Mouse (Mus musculus) forebrain, embryonic 13.5 days (tissue): ENCODE results near the gene Il1f5. TPM values are rescaled to one million over a fixed set of nuclear protein-coding genes. Genes with fewer than 3 reads are reported as not detected.

Experiments
- polyA plus RNA-seq: library from polyadenylated mRNA; unstranded; fragments of >200 nt; fragmentation: Nextera tagmentation; extraction: Ambion mirVana; gene quantifications from 2 replicates; pipeline ENCODE4 v1.2.1, GENCODE M21; 2015

Il1f5 gene
- polyA plus RNA-seq, 1 experiment from 2014 or later, result not detected

Other genes with a start within 250 kb of the Il1f5 start
- 1.6 and 1.8 TPM in 2 replicates for gene Hnmt, start 227.6 kb upstream of the Il1f5 start, polyA plus RNA-seq
- gene Tbpl2, start 180.4 kb upstream of the Il1f5 start, polyA plus RNA-seq, result not detected in 2 replicates
- gene Il1f8, start 123.8 kb upstream of the Il1f5 start, polyA plus RNA-seq, result not detected in 2 replicates
- not detected in 2 replicates for gene Il1f9, start 90.5 kb upstream of the Il1f5 start, polyA plus RNA-seq
- not detected in 2 replicates for gene Il1f6, start 61.5 kb upstream of the Il1f5 start, polyA plus RNA-seq
- gene Il1f10, start 14.2 kb downstream of the Il1f5 start, polyA plus RNA-seq, result not detected in 2 replicates
- not detected in 2 replicates for gene Il1rn, start 59.9 kb downstream of the Il1f5 start, polyA plus RNA-seq
- gene Psd4, start 90.6 kb downstream of the Il1f5 start, polyA plus RNA-seq, result 0.23 and 0.40 TPM in 2 replicates
- gene Pax8, start 198.6 kb downstream of the Il1f5 start, polyA plus RNA-seq, result 0.09 TPM in 2 replicates